Mouse (Mus musculus): ENCODE results near the gene Fam49a.

DNA sequence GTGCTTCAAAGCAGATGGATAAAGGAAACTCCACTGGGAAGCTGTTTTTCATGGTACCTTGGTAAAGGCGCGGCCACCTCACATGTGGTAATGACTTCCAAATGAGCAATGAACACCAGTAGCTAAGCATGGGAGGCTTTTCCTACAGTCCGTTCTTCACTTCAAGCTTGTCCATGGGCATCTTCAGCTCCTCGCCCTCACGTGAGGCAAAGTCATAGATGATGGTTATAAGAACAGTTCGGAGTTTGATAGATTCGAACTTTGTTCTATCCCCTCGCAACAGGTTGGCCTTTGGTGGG lies 159.6 kb downstream of the Fam49a start:
- TF ChIP-seq CTCF (IDR thresholded peaks at IDR 0.05; ENCODE audit: extremely low read depth, insufficient read depth, insufficient read length, insufficient replicate concordance): no peak
- TF ChIP-seq POLR2A (IDR thresholded peaks at IDR 0.05; ENCODE audit: low read depth, low read length): no peak
